Mouse (Mus musculus): ENCODE results near the gene Hps1. TPM values are rescaled to one million over a fixed set of nuclear protein-coding genes. Genes with fewer than 3 reads are reported as not detected.
"Not testable (repeated sequence)": the region's sequence is repeated elsewhere in the genome, so short reads cannot be mapped to it uniquely, and the experiment has no call there.

Gene Hps1
- polyA plus RNA-seq, 1 experiment from 2014 or later, result 20.0 TPM

DNA sequence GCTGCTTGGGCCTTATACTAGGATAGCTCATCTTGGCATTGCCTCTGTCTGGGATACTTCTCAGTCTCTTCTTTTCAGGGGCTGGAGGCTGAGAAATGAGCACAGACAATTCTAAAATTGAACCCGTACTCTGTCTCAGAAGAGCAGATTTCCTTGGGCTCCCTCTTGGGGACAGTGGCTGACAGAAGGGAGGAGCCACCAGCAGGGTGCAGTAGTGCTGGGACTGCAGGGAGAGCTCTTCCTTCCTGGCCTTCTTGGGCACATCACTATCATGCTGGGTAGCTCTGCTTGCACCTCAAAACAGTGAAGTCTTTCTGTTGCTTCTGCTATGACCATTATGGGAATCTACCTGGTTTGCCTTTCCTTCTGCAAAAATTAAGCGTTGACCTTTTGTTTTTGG, 5.4 kb upstream of the Hps1 start:
- no peak overlapping the region for H3K4me3 ChIP-seq
- no peak overlapping the region for H3K27ac ChIP-seq (replicated peaks)
- H3K27me3 ChIP-seq (replicated peaks; ENCODE audit: low read depth, poor library complexity, severe bottlenecking), result peaks cover 27% of the 10 kb centered on the region
- H3K9me3 ChIP-seq, result no peaks in the 10 kb centered on the region
- DNase-seq (ENCODE audit: low spot score), result no peak
- H3K4me1 ChIP-seq, result peaks cover 22% of the 10 kb centered on the region
- 35% methylated on average over 2 of the region's 2 CpGs for WGBS
- H3K36me3 ChIP-seq (replicated peaks), result no peaks in the 10 kb centered on the region

DNA sequence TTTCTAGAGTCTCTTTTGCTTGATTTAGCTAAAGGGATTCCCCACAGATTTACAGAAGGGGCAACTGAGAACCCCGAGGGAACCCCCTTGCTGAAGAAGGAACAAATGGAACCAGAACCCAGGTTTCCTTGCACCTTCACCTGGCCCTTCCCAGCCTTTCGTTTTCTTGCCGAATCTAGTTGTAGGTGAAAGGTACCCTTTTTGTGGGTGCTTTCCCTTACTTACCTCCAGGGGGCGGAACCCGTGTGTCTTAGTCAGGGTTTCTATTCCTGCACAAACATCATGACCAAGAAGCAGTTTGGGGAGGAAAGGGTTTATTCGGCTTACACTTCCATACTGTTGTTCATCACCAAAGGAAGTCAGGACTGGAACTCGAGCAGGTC, 369 bp upstream of the Hps1 start:
- DNase-seq (ENCODE audit: low spot score); H3K36me3 ChIP-seq (replicated peaks); H3K9me3 ChIP-seq; H3K27me3 ChIP-seq (replicated peaks; ENCODE audit: low read depth, poor library complexity, severe bottlenecking): not testable (repeated sequence)
- Histone ChIP-seq H3K4me1 (peaks cover 26% of the 10 kb centered on the region), H3K27ac (replicated peaks) (peak overlapping the region; percentile 91), H3K4me3 (peak overlapping the region; percentile 66)
- WGBS, result 45% methylated on average over 7 of the region's 7 CpGs

DNA sequence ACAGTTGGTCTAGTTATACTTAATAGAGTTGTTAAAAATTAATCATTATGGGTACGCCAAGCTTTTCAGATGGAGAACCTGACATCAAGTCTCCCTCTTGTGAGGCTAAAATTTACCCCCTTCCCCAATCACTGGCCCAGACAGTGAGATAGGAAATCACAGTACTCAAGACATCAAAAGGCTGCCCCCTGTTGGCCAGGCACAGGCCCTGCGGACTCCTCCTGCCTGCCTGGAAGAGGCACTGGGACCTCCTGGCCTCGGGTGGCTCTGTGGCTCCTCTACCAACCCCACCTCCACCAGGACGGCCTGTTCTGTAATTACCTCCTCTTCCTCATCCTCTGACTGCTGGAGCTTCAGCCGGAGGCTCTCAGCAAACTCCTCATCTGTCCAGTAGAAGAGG, 2.0 kb downstream of the Hps1 start:
- Histone ChIP-seq H3K27me3 (replicated peaks; ENCODE audit: low read depth, poor library complexity, severe bottlenecking) (no peaks in the 10 kb centered on the region), H3K36me3 (replicated peaks) (no peaks in the 10 kb centered on the region; the same call in 1 of the 2 replicates), H3K27ac (replicated peaks) (no peak overlapping the region), H3K9me3 (no peaks in the 10 kb centered on the region), H3K4me1 (peaks cover 22% of the 10 kb centered on the region), H3K4me3 (no peak overlapping the region)
- WGBS, result 79% methylated on average over 5 of the region's 5 CpGs
- DNase-seq (ENCODE audit: low spot score), result no peak

DNA sequence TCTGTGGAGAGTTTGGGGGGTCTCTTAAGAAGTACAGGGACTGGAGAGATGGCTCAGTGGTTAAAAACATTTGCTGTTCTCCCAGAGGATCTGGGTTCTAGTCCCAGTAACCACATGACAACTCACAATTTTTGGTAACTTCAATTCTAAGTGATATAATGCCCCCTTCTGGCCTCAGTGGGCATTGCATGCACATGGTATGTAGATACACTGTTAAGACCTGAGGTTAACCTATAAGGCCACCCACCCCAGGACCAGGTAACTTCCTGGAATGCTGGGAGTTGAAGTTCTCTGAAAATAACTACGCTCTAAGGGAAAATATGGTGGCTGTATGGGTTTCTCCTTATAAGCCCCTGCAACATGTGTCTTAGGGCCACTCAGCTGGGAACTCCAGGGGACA, 3.0 kb downstream of the Hps1 start:
- no peak overlapping the region for H3K4me3 ChIP-seq
- no peaks in the 10 kb centered on the region for H3K27me3 ChIP-seq (replicated peaks; ENCODE audit: low read depth, poor library complexity, severe bottlenecking)
- H3K27ac ChIP-seq (replicated peaks), result no peak overlapping the region
- H3K4me1 ChIP-seq, result peaks cover 22% of the 10 kb centered on the region
- H3K9me3 ChIP-seq, result no peaks in the 10 kb centered on the region
- no peaks in the 10 kb centered on the region; the same call in 1 of the 2 replicates for H3K36me3 ChIP-seq (replicated peaks)
- DNase-seq (ENCODE audit: low spot score), result no peak
- 100% methylated on average over 1 of the region's 1 CpGs for WGBS

DNA sequence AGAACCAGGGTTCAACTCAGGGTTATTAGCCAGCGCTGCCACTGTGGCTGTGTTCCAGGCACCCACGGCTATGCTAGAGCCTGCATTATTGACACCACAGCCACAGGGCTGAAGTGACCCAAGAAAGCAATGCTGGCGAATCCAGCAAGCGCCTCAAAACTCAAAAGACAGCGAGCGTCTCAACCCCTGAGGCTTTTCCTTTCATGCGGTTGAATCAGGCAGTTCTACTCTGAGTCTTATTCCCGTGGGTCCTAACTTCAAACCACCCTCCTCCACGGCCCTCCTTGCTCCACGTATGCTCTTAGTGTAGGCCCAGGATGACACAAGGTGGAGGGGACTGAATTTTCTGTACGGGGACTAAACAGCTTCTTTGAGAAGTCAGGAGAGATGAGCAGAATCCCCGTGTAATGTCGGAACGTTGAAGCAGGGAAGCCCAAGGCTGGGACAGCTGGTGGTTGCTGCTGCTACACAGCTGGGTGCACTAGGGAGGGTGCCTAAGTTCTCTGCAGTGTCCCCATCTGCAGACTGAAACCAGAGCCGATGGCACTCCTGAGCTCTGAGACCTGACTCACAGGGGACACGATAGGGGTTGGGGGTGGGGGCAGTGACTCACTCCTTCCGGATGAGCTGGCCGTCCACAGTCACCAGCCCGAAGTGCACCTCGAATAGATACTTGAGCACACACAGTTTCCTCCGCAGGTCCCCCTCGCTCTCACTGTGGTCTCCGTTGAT, 9.5 kb downstream of the Hps1 start:
- DNase-seq (ENCODE audit: low spot score), result no peak
- Histone ChIP-seq H3K36me3 (replicated peaks) (peaks cover 38% of the 10 kb centered on the region), H3K9me3 (no peaks in the 10 kb centered on the region), H3K4me1 (peaks cover 12% of the 10 kb centered on the region; the same call in 1 of the 2 replicates), H3K27me3 (replicated peaks; ENCODE audit: low read depth, poor library complexity, severe bottlenecking) (no peaks in the 10 kb centered on the region), H3K4me3 (no peak overlapping the region), H3K27ac (replicated peaks) (no peak overlapping the region)
- 79% methylated on average over 23 of the region's 23 CpGs for WGBS

DNA sequence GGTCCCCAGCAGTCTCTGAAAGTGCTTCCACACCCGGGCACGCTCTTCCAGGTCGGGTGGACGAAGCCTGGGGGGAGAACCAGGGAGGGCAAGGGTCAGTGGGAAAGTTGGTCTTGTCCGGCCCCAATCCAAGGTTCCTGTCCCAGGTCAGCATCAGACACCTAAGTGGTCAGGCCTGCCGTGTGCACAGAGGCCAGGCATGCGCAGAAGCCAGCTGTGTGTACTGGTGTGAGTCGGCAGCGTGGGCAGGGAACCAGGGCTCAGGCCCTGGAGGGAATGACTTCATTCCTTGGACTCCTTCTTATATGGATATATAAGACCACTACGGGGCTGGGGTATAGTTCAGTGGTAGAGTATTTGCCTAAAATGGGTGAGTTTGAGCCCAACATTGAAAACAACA, 10.1 kb downstream of the Hps1 start:
- no peak overlapping the region for H3K4me3 ChIP-seq
- DNase-seq (ENCODE audit: low spot score), result no peak
- H3K27ac ChIP-seq (replicated peaks), result no peak overlapping the region
- H3K36me3 ChIP-seq (replicated peaks), result peaks cover 38% of the 10 kb centered on the region
- WGBS, result 87% methylated on average over 10 of the region's 10 CpGs
- no peaks in the 10 kb centered on the region for H3K9me3 ChIP-seq
- no peaks in the 10 kb centered on the region for H3K27me3 ChIP-seq (replicated peaks; ENCODE audit: low read depth, poor library complexity, severe bottlenecking)
- H3K4me1 ChIP-seq, result peaks cover 15% of the 10 kb centered on the region

DNA sequence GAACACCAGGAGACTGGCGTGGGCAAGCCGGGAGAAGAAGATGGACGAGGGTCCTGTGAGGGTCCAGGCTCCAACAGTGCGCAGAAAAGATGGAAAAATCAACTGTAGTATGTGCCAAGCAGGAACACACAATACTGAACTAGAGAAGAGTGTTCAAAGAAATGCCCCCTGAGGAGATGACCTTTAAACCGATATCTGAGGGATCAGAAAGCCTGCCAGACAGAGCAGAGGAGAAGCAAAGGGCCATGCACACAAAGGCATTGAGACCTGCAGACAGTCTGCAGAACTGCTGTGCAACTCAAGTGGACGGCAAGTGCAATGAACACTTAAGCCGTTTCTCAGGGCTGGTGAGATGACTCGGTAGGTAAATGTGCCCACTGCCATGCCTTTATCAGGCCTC, 12.4 kb downstream of the Hps1 start:
- no peak for DNase-seq (ENCODE audit: low spot score)
- Histone ChIP-seq H3K4me3 (no peak overlapping the region), H3K4me1 (peaks cover 27% of the 10 kb centered on the region), H3K27ac (replicated peaks) (0 out of 2 replicates have a peak overlapping the region, but pooled peaks have one; percentile 30), H3K9me3 (no peaks in the 10 kb centered on the region), H3K36me3 (replicated peaks) (peaks cover 38% of the 10 kb centered on the region), H3K27me3 (replicated peaks; ENCODE audit: low read depth, poor library complexity, severe bottlenecking) (no peaks in the 10 kb centered on the region)
- 79% methylated on average over 8 of the region's 8 CpGs for WGBS

DNA sequence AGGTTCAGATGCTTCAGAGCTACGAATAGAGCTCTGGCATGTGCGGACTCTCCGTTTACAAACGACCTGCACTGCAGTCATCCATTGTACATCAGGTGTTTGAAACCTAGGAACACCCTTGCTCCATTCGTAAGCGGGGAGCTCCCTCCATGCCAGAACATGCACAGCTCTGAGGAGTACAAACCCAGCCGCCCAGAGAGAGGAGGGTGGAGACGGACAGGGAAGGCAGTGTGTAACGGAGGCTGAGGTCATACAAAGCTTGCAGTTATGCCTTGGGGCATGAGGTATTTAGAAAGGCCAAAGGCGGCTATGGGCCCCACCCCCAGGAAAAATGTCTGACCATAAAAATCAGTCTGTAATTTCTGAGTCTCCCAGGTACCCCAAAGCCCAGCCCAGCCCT, 15.4 kb downstream of the Hps1 start:
- Histone ChIP-seq H3K27ac (replicated peaks) (no peak overlapping the region), H3K27me3 (replicated peaks; ENCODE audit: low read depth, poor library complexity, severe bottlenecking) (no peaks in the 10 kb centered on the region), H3K4me3 (no peak overlapping the region), H3K9me3 (no peaks in the 10 kb centered on the region), H3K4me1 (peaks cover 24% of the 10 kb centered on the region), H3K36me3 (replicated peaks) (peaks cover 30% of the 10 kb centered on the region)
- DNase-seq (ENCODE audit: low spot score), result no peak
- 75% methylated on average over 10 of the region's 10 CpGs for WGBS

DNA sequence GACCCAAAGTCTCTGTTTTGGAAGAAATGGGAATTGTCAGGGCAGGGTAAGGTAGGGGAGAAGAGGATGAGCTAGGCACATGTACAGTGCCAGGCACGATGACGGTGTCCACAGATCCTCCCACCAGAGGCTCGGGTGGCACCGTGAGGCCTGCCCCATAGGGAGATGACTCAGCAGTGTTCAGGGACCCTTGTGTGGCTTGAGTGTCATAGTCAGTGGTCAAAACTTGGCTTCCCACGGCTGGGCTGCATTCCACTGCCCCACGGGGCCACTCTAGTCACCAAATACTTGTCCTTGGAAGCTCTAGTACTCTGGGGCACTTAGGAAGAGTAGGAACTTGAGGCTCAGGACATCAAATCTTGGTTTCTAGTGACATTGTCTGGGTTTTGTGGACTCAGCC, 23.1 kb downstream of the Hps1 start:
- 84% methylated on average over 6 of the region's 6 CpGs for WGBS

DNA sequence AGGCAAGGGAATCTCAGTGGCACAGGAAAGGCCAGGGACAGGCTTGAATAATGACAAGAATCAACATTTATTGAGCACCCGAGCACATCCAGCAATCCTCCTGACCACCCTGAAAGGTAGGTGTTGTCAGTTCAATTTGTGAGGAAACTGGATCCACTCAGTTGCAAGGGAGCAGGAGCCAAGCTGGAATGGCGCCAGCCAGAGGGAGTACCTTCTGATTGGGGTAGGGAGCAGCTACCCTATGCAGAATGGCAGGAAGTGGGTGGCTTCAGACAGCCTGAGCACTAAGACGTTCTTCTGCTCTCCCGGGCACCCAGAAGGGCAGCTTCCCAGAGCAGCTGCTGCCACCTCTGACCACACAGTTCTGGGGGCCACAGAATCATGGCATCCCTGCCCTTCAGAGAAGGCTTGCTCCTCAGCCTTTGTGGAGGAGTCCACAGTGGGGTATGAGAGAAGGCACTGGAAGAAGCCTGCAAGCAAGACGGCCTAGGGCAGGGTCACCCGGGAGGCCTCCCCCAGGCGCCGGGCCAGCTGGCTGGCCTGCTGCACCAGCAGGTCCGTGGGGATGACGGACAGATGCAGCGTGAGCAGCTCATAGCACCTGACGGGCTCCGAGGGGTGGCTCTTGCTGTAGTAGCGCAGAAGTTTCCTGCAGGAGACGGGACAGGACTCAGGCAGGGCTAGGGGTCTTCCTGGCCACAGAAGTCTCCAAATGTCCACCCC, 24.5 kb downstream of the Hps1 start:
- H3K36me3 ChIP-seq (replicated peaks), result 0 out of 2 replicates have a peak, but pooled peaks cover 4% of the 10 kb centered on the region
- 80% methylated on average over 15 of the region's 15 CpGs for WGBS
- H3K4me3 ChIP-seq, result no peak overlapping the region
- no peak overlapping the region; the same call in 1 of the 2 replicates for H3K27ac ChIP-seq (replicated peaks)
- peaks cover 10% of the 10 kb centered on the region; the same call in 1 of the 2 replicates for H3K27me3 ChIP-seq (replicated peaks; ENCODE audit: low read depth, poor library complexity, severe bottlenecking)
- no peak for DNase-seq (ENCODE audit: low spot score)
- H3K9me3 ChIP-seq, result no peaks in the 10 kb centered on the region
- H3K4me1 ChIP-seq, result peaks cover 54% of the 10 kb centered on the region

More for the DNA sequence above, 23.1 kb downstream of the Hps1 start:
- 0 out of 2 replicates have a peak, but pooled peaks cover 8% of the 10 kb centered on the region for H3K36me3 ChIP-seq (replicated peaks)
- H3K4me1 ChIP-seq, result peaks cover 45% of the 10 kb centered on the region
- H3K9me3 ChIP-seq, result no peaks in the 10 kb centered on the region
- H3K4me3 ChIP-seq, result no peak overlapping the region
- peaks cover 4% of the 10 kb centered on the region; the same call in 1 of the 2 replicates for H3K27me3 ChIP-seq (replicated peaks; ENCODE audit: low read depth, poor library complexity, severe bottlenecking)
- DNase-seq (ENCODE audit: low spot score), result no peak
- no peak overlapping the region for H3K27ac ChIP-seq (replicated peaks)

DNA sequence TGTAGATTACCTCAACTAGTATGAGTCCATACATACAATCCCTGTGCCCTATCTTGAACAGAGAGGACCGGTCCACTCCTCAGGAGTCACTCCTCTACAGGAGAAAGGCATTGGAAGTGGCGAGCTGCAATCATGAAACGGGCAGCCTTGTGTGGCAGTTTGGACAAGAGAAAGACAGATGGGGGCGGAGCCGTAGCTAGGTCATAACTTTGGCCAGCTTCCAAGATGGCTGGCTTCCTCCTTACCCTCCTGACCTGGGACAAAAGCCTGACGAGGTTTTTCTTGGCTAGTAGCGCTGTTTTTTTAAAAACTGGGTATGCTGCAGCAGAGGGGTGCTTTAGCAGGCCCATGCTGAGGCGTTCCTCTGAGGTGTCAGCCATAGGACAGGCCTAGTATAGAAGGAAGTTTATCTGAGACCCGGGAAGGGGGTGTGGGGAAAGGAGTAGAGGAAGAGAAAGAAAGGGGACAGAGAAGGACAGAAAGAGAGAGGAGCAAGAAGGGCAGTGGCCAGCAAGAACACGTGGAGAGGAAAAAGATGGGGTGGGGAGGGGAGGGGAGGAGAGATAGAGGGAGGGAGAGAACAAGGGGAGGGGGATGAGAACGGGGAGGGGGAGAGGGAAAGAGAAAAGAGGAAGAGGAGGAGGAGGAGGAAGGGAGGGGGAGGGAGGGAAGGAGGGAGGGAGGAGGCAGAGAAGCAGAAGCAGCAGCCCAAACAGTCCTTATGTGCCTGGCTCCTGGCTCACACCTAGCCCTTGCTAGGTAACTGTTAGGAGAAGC, 26.4 kb downstream of the Hps1 start:
- peak; percentile 37 for DNase-seq (ENCODE audit: low spot score)
- Histone ChIP-seq H3K27ac (replicated peaks) (peak overlapping the region; percentile 87), H3K4me1 (peaks cover 60% of the 10 kb centered on the region), H3K27me3 (replicated peaks; ENCODE audit: low read depth, poor library complexity, severe bottlenecking) (peaks cover 10% of the 10 kb centered on the region; the same call in 1 of the 2 replicates), H3K4me3 (peak overlapping the region; percentile 54; the same call in 1 of the 2 replicates), H3K36me3 (replicated peaks) (no peaks in the 10 kb centered on the region), H3K9me3 (no peaks in the 10 kb centered on the region)
- 48% methylated on average over 11 of the region's 11 CpGs for WGBS

DNA sequence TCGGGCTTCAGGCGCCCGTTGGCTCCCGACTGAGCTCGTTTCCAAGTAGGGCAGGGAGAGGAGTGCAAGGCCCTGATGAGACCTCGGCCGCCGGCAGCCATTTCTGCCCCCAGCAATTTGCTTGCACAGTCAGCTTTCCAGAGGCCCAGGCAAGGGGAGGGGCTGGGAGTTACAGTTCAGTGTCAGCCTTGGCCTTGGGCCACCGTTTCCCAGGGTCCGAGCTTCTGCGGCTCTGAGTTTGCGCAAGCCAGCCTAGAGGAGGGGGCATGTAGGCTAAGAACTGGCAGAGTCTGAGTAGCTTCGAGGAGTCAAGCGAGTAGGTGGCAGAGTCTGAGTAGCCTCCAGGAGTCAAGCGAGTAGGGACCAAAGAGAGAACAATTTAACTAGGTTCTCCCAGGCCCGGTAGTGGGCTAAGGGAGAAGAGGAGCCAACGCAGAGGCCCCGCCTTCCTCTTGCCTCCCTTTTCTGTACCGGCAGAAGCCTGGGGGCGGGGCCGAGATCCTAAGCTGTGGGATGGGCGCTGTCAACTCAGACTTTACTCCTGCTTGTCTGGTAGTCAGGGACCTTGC, 27.3 kb downstream of the Hps1 start, which contains the start of gene Pyroxd2:
Gene Pyroxd2, minus strand, starts transcription at position 413 of the 569 bp plus-strand sequence.
- H3K36me3 ChIP-seq (replicated peaks), result no peaks in the 10 kb centered on the region
- WGBS, result 4% methylated on average over 22 of the region's 22 CpGs
- H3K4me3 ChIP-seq, result peak within 1 kb of the TSS; percentile 54
- no peaks in the 10 kb centered on the region for H3K9me3 ChIP-seq
- DNase-seq (ENCODE audit: low spot score), result peak; percentile 82
- peak within 1 kb of the TSS; percentile 87 for H3K27ac ChIP-seq (replicated peaks)
- peaks cover 10% of the 10 kb centered on the region; the same call in 1 of the 2 replicates for H3K27me3 ChIP-seq (replicated peaks; ENCODE audit: low read depth, poor library complexity, severe bottlenecking)
- H3K4me1 ChIP-seq, result peaks cover 55% of the 10 kb centered on the region

All from embryonic facial prominence, embryonic 10.5 days (tissue).